Comparison of ENCODE assay signal across 17 mouse cellular contexts in the genomic region with DNA sequence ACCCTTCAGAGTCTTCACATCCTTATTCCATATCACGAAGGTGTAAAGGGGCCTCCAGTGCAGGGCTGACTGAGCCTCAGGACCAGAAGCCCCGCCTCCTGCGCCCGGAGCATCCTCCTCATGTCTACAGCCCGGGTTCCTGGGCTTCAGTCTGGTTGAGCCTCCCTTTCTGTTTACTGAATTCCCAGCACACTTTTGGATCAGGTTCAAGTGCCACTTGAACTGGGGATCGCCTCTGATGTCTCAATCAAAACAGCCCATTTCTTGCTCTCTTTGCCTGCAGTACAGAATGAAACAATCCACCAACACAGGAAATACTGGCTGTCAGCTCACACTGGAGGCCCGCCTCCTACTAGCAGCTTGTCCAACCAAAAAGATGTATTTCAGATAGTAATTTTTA. TPM values are rescaled to one million over a fixed set of nuclear protein-coding genes. Genes with fewer than 3 reads are reported as not detected.
DNase-seq lines count a peak whose midpoint lies in the region; ATAC-seq and TF ChIP-seq lines count a peak whose summit lies in the region.
"Had no signal": no experiment of that assay in that cellular context is flagged by ENCODE, and none has a peak within 500 bp of the region (broad histone marks: within the 10 kb centered on the region; RNA-seq: fewer than 3 reads in every experiment).

No protein-coding gene starts in this region.

- H3K27ac ChIP-seq in hindbrain, embryonic 14.5 days = no peak overlapping the region
- no peak overlapping the region for H3K27ac ChIP-seq in hindbrain, embryonic 12.5 days
- H3K27ac ChIP-seq in midbrain, postnatal 0 days (ENCODE audit: low read depth, low read length) = 0 out of 2 replicates have a peak overlapping the region, but pooled peaks have one; percentile 43
- H3K27ac ChIP-seq in midbrain, embryonic 11.5 days (ENCODE audit: low read depth, low read length) = no peak overlapping the region
- no peak overlapping the region for H3K27ac ChIP-seq in hindbrain, postnatal 0 days
- H3K27ac ChIP-seq in heart, adult 2 months = no peak overlapping the region

- no peak overlapping the region for H3K9ac ChIP-seq in hindbrain, embryonic 14.5 days
- H3K9ac ChIP-seq in hindbrain, embryonic 12.5 days = no peak overlapping the region
- H3K9ac ChIP-seq in midbrain, postnatal 0 days (replicated peaks; ENCODE audit: low read length, poor library complexity, severe bottlenecking) = no peak overlapping the region
- no peak overlapping the region for H3K9ac ChIP-seq in midbrain, embryonic 11.5 days (ENCODE audit: low read length)
- H3K9ac ChIP-seq in hindbrain, postnatal 0 days (replicated peaks; ENCODE audit: low read length) = no peak overlapping the region
- no peak overlapping the region for H3K9ac ChIP-seq in heart, adult 2 months (ENCODE audit: low read depth, low read length)

- TF ChIP-seq CTCF in midbrain, postnatal 0 days (IDR thresholded peaks at IDR 0.05) = no peak
- TF ChIP-seq CTCF in hindbrain, postnatal 0 days (IDR thresholded peaks at IDR 0.05; ENCODE audit: low read depth) = no peak
- no peak for TF ChIP-seq CTCF in heart, adult 2 months (IDR thresholded peaks at IDR 0.05)

- H3K4me2 ChIP-seq in hindbrain, embryonic 14.5 days (replicated peaks) = no peak overlapping the region
- H3K4me2 ChIP-seq in hindbrain, embryonic 12.5 days (replicated peaks) = no peak overlapping the region
- H3K4me2 ChIP-seq in midbrain, postnatal 0 days (ENCODE audit: low read depth, low read length, poor library complexity, severe bottlenecking) = no peak overlapping the region
- no peak overlapping the region for H3K4me2 ChIP-seq in midbrain, embryonic 11.5 days
- no peak overlapping the region for H3K4me2 ChIP-seq in hindbrain, postnatal 0 days (ENCODE audit: low read depth, low read length)
- H3K4me2 ChIP-seq: heart, embryonic 11.5 days had no signal

- H3K9me3 ChIP-seq in hindbrain, embryonic 14.5 days (ENCODE audit: control insufficient read depth, low read length) = no peaks in the 10 kb centered on the region
- no peaks in the 10 kb centered on the region for H3K9me3 ChIP-seq in hindbrain, embryonic 12.5 days (replicated peaks)
- no peaks in the 10 kb centered on the region for H3K9me3 ChIP-seq in midbrain, postnatal 0 days (ENCODE audit: low read length)
- H3K9me3 ChIP-seq in midbrain, embryonic 11.5 days (ENCODE audit: control insufficient read depth, low read length) = no peaks in the 10 kb centered on the region
- H3K9me3 ChIP-seq in hindbrain, postnatal 0 days (ENCODE audit: low read length) = no peaks in the 10 kb centered on the region

- TF ChIP-seq POLR2A in heart, adult 2 months (IDR thresholded peaks at IDR 0.05; ENCODE audit: insufficient read depth, low read depth, low read length) = no peak

- no peaks in the 10 kb centered on the region for H3K27me3 ChIP-seq in hindbrain, embryonic 14.5 days (ENCODE audit: control insufficient read depth, insufficient read depth, low read length)
- H3K27me3 ChIP-seq in hindbrain, embryonic 12.5 days = no peaks in the 10 kb centered on the region
- H3K27me3 ChIP-seq in midbrain, postnatal 0 days (ENCODE audit: insufficient read depth, low read length) = no peaks in the 10 kb centered on the region
- no peaks in the 10 kb centered on the region for H3K27me3 ChIP-seq in midbrain, embryonic 11.5 days (ENCODE audit: control insufficient read depth, insufficient read depth, low read length)
- no peaks in the 10 kb centered on the region for H3K27me3 ChIP-seq in hindbrain, postnatal 0 days (ENCODE audit: insufficient read depth, low read length)
- H3K27me3 ChIP-seq in heart, adult 2 months (ENCODE audit: control insufficient read depth, insufficient read depth, low read length) = no peaks in the 10 kb centered on the region

- 0 out of 2 replicates have a peak, but pooled peaks have one; percentile 34 for ATAC-seq in hindbrain, embryonic 14.5 days (ENCODE audit: low FRiP score)
- ATAC-seq in hindbrain, embryonic 12.5 days (ENCODE audit: low FRiP score) = no peak
- no peak for ATAC-seq in midbrain, postnatal 0 days (ENCODE audit: low FRiP score)
- ATAC-seq in midbrain, embryonic 11.5 days (ENCODE audit: low FRiP score) = no peak
- peak; percentile 28; the same call in 1 of the 2 replicates for ATAC-seq in hindbrain, postnatal 0 days
- no peak for ATAC-seq in monocyte, adult 5-6 weeks (replicated peaks; ENCODE audit: insufficient number of reproducible peaks, low FRiP score, low TSS enrichment, poor library complexity, severe bottlenecking)
- ATAC-seq: activated CD4-positive, CD25-positive, alpha-beta regulatory T cell, adult 4 months; CD4-positive, CD25-positive, alpha-beta regulatory T cell, adult 4 months had no signal

- H3K4me3 ChIP-seq in hindbrain, embryonic 14.5 days (replicated peaks; ENCODE audit: low read length) = no peak overlapping the region
- no peak overlapping the region for H3K4me3 ChIP-seq in hindbrain, embryonic 12.5 days
- no peak overlapping the region for H3K4me3 ChIP-seq in midbrain, postnatal 0 days (ENCODE audit: low read depth, low read length)
- H3K4me3 ChIP-seq in midbrain, embryonic 11.5 days (ENCODE audit: low read depth, low read length) = no peak overlapping the region
- no peak overlapping the region for H3K4me3 ChIP-seq in hindbrain, postnatal 0 days (ENCODE audit: low read length)
- H3K4me3 ChIP-seq in heart, adult 2 months = no peak overlapping the region
- H3K4me3 ChIP-seq: myocyte had no signal

- no peaks in the 10 kb centered on the region for H3K36me3 ChIP-seq in hindbrain, embryonic 14.5 days (replicated peaks; ENCODE audit: control insufficient read depth, insufficient read depth)
- no peaks in the 10 kb centered on the region for H3K36me3 ChIP-seq in hindbrain, embryonic 12.5 days
- no peaks in the 10 kb centered on the region for H3K36me3 ChIP-seq in midbrain, postnatal 0 days (ENCODE audit: insufficient read depth, low read length)
- no peaks in the 10 kb centered on the region for H3K36me3 ChIP-seq in midbrain, embryonic 11.5 days (ENCODE audit: control insufficient read depth, insufficient read depth, low read length)
- H3K36me3 ChIP-seq in hindbrain, postnatal 0 days (ENCODE audit: insufficient read depth, low read length) = no peaks in the 10 kb centered on the region
- H3K36me3 ChIP-seq in heart, adult 2 months (ENCODE audit: control insufficient read depth, insufficient read depth, low read length) = no peaks in the 10 kb centered on the region

- intact Hi-C loops in heart, adult 2 months (cut with DNase I) = no loop called here

- 68% methylated on average over 7 of the region's 7 CpGs for WGBS in hindbrain, embryonic 14.5 days
- 68% methylated on average over 7 of the region's 7 CpGs for WGBS in hindbrain, embryonic 12.5 days
- whole genome bisulfite sequencing in midbrain, postnatal 0 days = 56% methylated on average over 7 of the region's 7 CpGs
- WGBS in midbrain, embryonic 11.5 days = 70% methylated on average over 7 of the region's 7 CpGs
- WGBS in hindbrain, postnatal 0 days = 51% methylated on average over 7 of the region's 7 CpGs
- 63% methylated on average over 7 of the region's 7 CpGs for WGBS in heart, adult 2 months

- DNase-seq in hindbrain, embryonic 14.5 days (ENCODE audit: low spot score) = no peak
- DNase-seq in midbrain, postnatal 0 days (ENCODE audit: low spot score) = peak; percentile 60
- DNase-seq in midbrain, embryonic 11.5 days (ENCODE audit: low spot score, missing footprints) = no peak
- peak; percentile 59 for DNase-seq in hindbrain, postnatal 0 days (ENCODE audit: low spot score)
- DNase-seq in lung, postnatal 36 days = peak; percentile 85
- no peak for DNase-seq in heart, adult 2 months
- DNase-seq: gastrocnemius, postnatal 14 days; heart, postnatal 36 days; kidney, adult 2 months; right cerebral cortex, postnatal 14 days; thymus, adult 18-20 months had no signal

- H3K79me2 ChIP-seq in heart, adult 2 months (replicated peaks; ENCODE audit: control insufficient read depth, insufficient read depth, low read length) = no peaks in the 10 kb centered on the region

- H3K4me1 ChIP-seq in hindbrain, embryonic 14.5 days (replicated peaks; ENCODE audit: control insufficient read depth, insufficient read depth, low read length) = peaks cover 16% of the 10 kb centered on the region
- peaks cover 31% of the 10 kb centered on the region for H3K4me1 ChIP-seq in hindbrain, embryonic 12.5 days
- peaks cover 7% of the 10 kb centered on the region; the same call in 1 of the 2 replicates for H3K4me1 ChIP-seq in midbrain, postnatal 0 days (ENCODE audit: insufficient read depth, low read length)
- H3K4me1 ChIP-seq in midbrain, embryonic 11.5 days (ENCODE audit: control insufficient read depth, insufficient read depth, low read length) = peaks cover 13% of the 10 kb centered on the region; the same call in 1 of the 2 replicates
- H3K4me1 ChIP-seq in hindbrain, postnatal 0 days (ENCODE audit: insufficient read depth, low read length) = peaks cover 17% of the 10 kb centered on the region; the same call in 1 of the 2 replicates
- H3K4me1 ChIP-seq in heart, adult 2 months (ENCODE audit: control insufficient read depth, insufficient read depth, low read length) = peaks cover 19% of the 10 kb centered on the region

- TF ChIP-seq EP300 in heart, adult 2 months (IDR thresholded peaks at IDR 0.05; ENCODE audit: insufficient read depth, low read depth, low read length) = no peak

RNA-seq across cellular contexts. Expression of a gene that starts 32.7 kb away (rescaled TPM):
- polyA plus RNA-seq in hindbrain, embryonic 14.5 days (2014; fragmentation: Nextera tagmentation; extraction: Ambion mirVana) = 35.8 and 38.5 TPM in 2 replicates
- polyA plus RNA-seq in hindbrain, embryonic 12.5 days (2016; fragmentation: Nextera tagmentation; extraction: Ambion mirVana) = 34.2 and 36.9 TPM in 2 replicates
- 36.2 and 45.8 TPM in 2 replicates for total RNA-seq in midbrain, postnatal 0 days (2014; rRNA removed)
- 21.4 and 22.8 TPM in 2 replicates for polyA plus RNA-seq in midbrain, postnatal 0 days (2015; fragmentation: Nextera tagmentation; extraction: Ambion mirVana)
- 15.3 and 15.7 TPM in 2 replicates for polyA plus RNA-seq in midbrain, embryonic 11.5 days (2014; fragmentation: Nextera tagmentation; extraction: Ambion mirVana)
- total RNA-seq in hindbrain, postnatal 0 days (2014; rRNA removed) = 42.6 and 47.2 TPM in 2 replicates
- polyA plus RNA-seq in hindbrain, postnatal 0 days (2015; fragmentation: Nextera tagmentation; extraction: Ambion mirVana) = 24.7 and 25.0 TPM in 2 replicates
- total RNA-seq in heart, adult 2 months (2021) = 10 to 100 TPM; 10.1 to 11.6 TPM
- 16.4 and 17.2 TPM in 2 replicates for polyA plus RNA-seq in heart, adult 2 months (2012; rRNA removed)
- 0.49 TPM in 1 of 3 replicates, not detected in the others for total RNA-seq in monocyte, adult 5-6 weeks (2017)

Comparison
In these comparisons a context has a peak if more than half of its experiments do, and no peak if none do; other contexts are left out.
1. ATAC-seq: peak in hindbrain, embryonic 14.5 days (single experiment) and hindbrain, postnatal 0 days (single experiment); none in hindbrain, embryonic 12.5 days (single experiment), midbrain, postnatal 0 days (single experiment), midbrain, embryonic 11.5 days (single experiment) and monocyte, adult 5-6 weeks (single experiment).
2. DNase-seq: peak in midbrain, postnatal 0 days (single experiment), hindbrain, postnatal 0 days (single experiment) and lung, postnatal 36 days (single experiment); none in hindbrain, embryonic 14.5 days (single experiment), midbrain, embryonic 11.5 days (single experiment) and heart, adult 2 months (0 of 2).